Mouse (Mus musculus) embryo, embryonic 10 days (tissue): ENCODE measurements at regions not wholly inside any gene's neighbourhood (a gene's known extent, or its start where the extent isn't known, plus 50 kb on each side); places are given as distances from the start of the nearest gene placed in this dataset.

Source experiments
- DNase-seq: peaks from one replicate; pipeline ENCODE4 v3.0.0-alpha.2; 2015; ENCODE audit warnings: low spot score

GRCm38 (mm10) chr12:56402844-56403243 lies 57.1 kb upstream of the Mbip start:
- DNase-seq = peak; percentile 7

GRCm38 (mm10) chr12:56402137-56402536 lies 56.4 kb upstream of the Mbip start:
- DNase-seq = no peak
